Mouse (Mus musculus) testis, adult 2 months (tissue): ENCODE results near the gene Gm42674. TPM values are rescaled to one million over a fixed set of nuclear protein-coding genes. Genes with fewer than 3 reads are reported as not detected.

Source experiments
- H3K27ac ChIP-seq: fragments of 200-500 bp; 2 replicates; pipeline ENCODE4 v1.5.1; 2012; ENCODE audit warnings: low read depth, low read length; ENCODE audit not compliant: control insufficient read depth, insufficient read depth
- H3K27me3 ChIP-seq: fragments of 200-500 bp; 2 replicates; pipeline ENCODE4 v1.6.1; 2012; ENCODE audit warnings: mild to moderate bottlenecking, low read length, moderate library complexity; ENCODE audit not compliant: control insufficient read depth, insufficient read depth
- H3K36me3 ChIP-seq: fragments of 200-500 bp; 2 replicates; pipeline ENCODE4 v1.6.1; 2012; ENCODE audit warnings: mild to moderate bottlenecking, low read length; ENCODE audit not compliant: control insufficient read depth, insufficient read depth
- H3K4me1 ChIP-seq: fragments of 200-500 bp; 2 replicates; pipeline ENCODE4 v1.6.1; 2012; ENCODE audit warnings: low read length; ENCODE audit not compliant: control insufficient read depth, insufficient read depth
- H3K4me3 ChIP-seq: fragments of 200-500 bp; 2 replicates; pipeline ENCODE4 v1.5.1; 2012; ENCODE audit warnings: low read depth, mild to moderate bottlenecking, low read length, moderate library complexity, mixed read lengths; ENCODE audit not compliant: control insufficient read depth
- CTCF ChIP-seq: fragments of 200-500 bp; IDR thresholded peaks from 2 replicates; pipeline ENCODE4 v1.5.1; 2012; ENCODE audit warnings: low read depth, mild to moderate bottlenecking, inconsistent platforms, low read length, moderate library complexity; ENCODE audit not compliant: control insufficient read depth, insufficient read depth, insufficient replicate concordance
- POLR2A ChIP-seq: fragments of 200-500 bp; IDR thresholded peaks from 2 replicates; pipeline ENCODE4 v1.6.1; 2012; ENCODE audit warnings: low read depth, mild to moderate bottlenecking, inconsistent platforms, low read length, moderate library complexity; ENCODE audit not compliant: control insufficient read depth
- polyA plus RNA-seq: library from polyadenylated mRNA; depleted of rRNA; stranded (reverse); fragments of >200 nt; gene quantifications from 2 replicates; pipeline ENCODE4 v1.2.3, GENCODE M21; 2012

Gm42674 gene
- polyA plus RNA-seq, 1 experiment, result not detected

- Histone ChIP-seq H3K27me3 (no peaks in the 10 kb centered on the region), H3K27ac (no peak overlapping the region)
- TF ChIP-seq CTCF (no peak), POLR2A (no peak)
Observed at GRCm38 (mm10) chr3:90579433-90579832, 22.3 kb upstream of the Gm42674 start.

GRCm38 (mm10) chr3:90581141-90581540 is 20.6 kb upstream of the Gm42674 start:
- TF ChIP-seq CTCF, result no peak
- no peak for TF ChIP-seq POLR2A
- Histone ChIP-seq H3K4me3 (no peak overlapping the region), H3K27ac (no peak overlapping the region), H3K4me1 (peaks cover 3% of the 10 kb centered on the region), H3K27me3 (no peaks in the 10 kb centered on the region), H3K36me3 (no peaks in the 10 kb centered on the region)

More at GRCm38 (mm10) chr3:90579433-90579832, 22.3 kb upstream of the Gm42674 start:
- no peaks in the 10 kb centered on the region; the same call in 1 of the 2 replicates for H3K4me1 ChIP-seq
- H3K4me3 ChIP-seq, result no peak overlapping the region
- no peaks in the 10 kb centered on the region for H3K36me3 ChIP-seq

GRCm38 (mm10) chr3:90582156-90582555 is 19.5 kb upstream of the Gm42674 start:
- Histone ChIP-seq H3K4me1 (peaks cover 13% of the 10 kb centered on the region), H3K4me3 (no peak overlapping the region), H3K27me3 (no peaks in the 10 kb centered on the region), H3K27ac (no peak overlapping the region), H3K36me3 (no peaks in the 10 kb centered on the region)
- TF ChIP-seq POLR2A (no peak), CTCF (0 out of 2 replicates have a peak, but pooled peaks have one; percentile 3)

GRCm38 (mm10) chr3:90582556-90582955 is 19.1 kb upstream of the Gm42674 start:
- no peaks in the 10 kb centered on the region for H3K36me3 ChIP-seq
- H3K4me3 ChIP-seq, result no peak overlapping the region
- TF ChIP-seq POLR2A (no peak), CTCF (no peak)

GRCm38 (mm10) chr3:90583893-90584292 is 17.8 kb upstream of the Gm42674 start:
- Histone ChIP-seq H3K27ac (no peak overlapping the region), H3K27me3 (no peaks in the 10 kb centered on the region), H3K4me1 (peaks cover 14% of the 10 kb centered on the region), H3K4me3 (no peak overlapping the region), H3K36me3 (no peaks in the 10 kb centered on the region)
- TF ChIP-seq POLR2A, result no peak
- no peak for TF ChIP-seq CTCF

More at GRCm38 (mm10) chr3:90582556-90582955, 19.1 kb upstream of the Gm42674 start:
- Histone ChIP-seq H3K27ac (no peak overlapping the region), H3K27me3 (no peaks in the 10 kb centered on the region), H3K4me1 (peaks cover 14% of the 10 kb centered on the region)

- Histone ChIP-seq H3K27me3 (no peaks in the 10 kb centered on the region), H3K4me3 (no peak overlapping the region; the same call in 1 of the 2 replicates), H3K36me3 (no peaks in the 10 kb centered on the region), H3K27ac (no peak overlapping the region), H3K4me1 (peaks cover 14% of the 10 kb centered on the region)
- peak; percentile 79 for TF ChIP-seq CTCF
- no peak for TF ChIP-seq POLR2A
Observed at GRCm38 (mm10) chr3:90585595-90585994, 16.1 kb upstream of the Gm42674 start.

- Histone ChIP-seq H3K27ac (no peak overlapping the region), H3K36me3 (no peaks in the 10 kb centered on the region), H3K4me3 (no peak overlapping the region), H3K27me3 (no peaks in the 10 kb centered on the region), H3K4me1 (peaks cover 14% of the 10 kb centered on the region)
- TF ChIP-seq POLR2A (no peak), CTCF (no peak)
Observed at GRCm38 (mm10) chr3:90586016-90586643, 15.6 kb upstream of the Gm42674 start.
